Mouse (Mus musculus): ENCODE measurements around the gene Sox9.

DNA sequence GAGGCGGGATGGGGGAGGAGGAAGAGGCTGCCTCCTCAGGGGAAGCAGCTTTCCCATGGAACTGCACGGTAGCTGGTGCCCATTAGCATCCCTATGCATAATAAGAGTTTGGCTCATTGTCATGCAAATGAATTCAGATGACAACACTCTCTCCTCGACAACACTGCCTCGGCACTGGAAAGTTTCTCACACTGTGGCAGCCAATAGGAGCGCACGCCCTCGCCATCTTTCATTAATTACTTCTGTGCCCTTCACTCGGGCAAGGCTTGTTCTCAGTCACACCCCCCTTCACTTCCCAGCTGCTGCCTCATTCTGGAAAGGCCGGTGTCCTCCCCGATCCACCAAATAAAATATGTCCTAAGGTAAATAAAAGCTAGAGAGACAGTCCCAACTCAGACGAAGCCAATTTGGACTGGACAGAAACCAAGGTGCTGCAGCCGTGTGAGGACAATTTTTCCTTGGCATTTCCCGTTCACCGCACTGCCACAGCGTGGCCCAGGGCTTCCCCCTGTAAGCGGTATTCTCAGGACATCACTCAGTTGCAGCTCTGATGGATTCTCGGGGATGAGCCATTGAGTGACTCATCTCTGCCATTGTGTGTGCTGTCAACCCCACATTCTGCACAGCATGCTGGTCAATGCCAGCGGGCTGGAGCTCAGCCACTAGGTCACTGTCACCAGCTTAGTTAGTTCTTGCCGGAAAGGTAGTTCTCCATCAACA is 29.3 kb downstream of the Sox9 start:
- TF ChIP-seq CTCF (IDR thresholded peaks at IDR 0.05; ENCODE audit: borderline replicate concordance, insufficient read depth, low read length) (no peak), POLR2A (IDR thresholded peaks at IDR 0.05; ENCODE audit: low read depth, low read length) (no peak)

Data from embryonic fibroblast, embryonic 13.5 days (primary cell).